Mouse (Mus musculus): ENCODE measurements around the gene 4921536K21Rik. TPM values are rescaled to one million over a fixed set of nuclear protein-coding genes. Genes with fewer than 3 reads are reported as not detected.
"Not testable (repeated sequence)": the region's sequence is repeated elsewhere in the genome, so short reads cannot be mapped to it uniquely, and the experiment has no call there.

The 4921536K21Rik gene
- total RNA-seq, 2 experiments from 2014 or later: not detected

GRCm38 (mm10) chr11:3912100-3912874 is 17.4 kb upstream of the 4921536K21Rik start:
- ATAC-seq (replicated peaks; ENCODE audit: poor library complexity, severe bottlenecking): no peak

DNA sequence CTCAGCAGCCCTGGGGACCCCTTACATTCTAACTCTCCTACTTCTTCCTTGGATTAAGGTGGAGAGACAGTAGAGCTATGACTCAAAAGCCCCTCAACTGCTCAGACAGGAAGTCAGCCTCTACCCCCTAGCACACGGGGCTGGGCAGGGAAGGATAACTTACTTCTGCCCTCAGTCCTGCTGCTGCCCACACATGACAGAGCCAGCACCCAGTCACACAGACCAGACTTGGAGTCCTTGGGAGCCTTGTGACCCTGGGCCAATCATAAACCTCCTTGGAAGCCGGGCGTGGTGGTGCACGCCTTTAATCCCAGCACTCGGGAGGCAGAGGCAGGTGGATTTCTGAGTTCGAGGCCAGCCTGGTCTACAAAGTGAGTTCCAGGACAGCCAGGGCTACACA is 16.5 kb upstream of the 4921536K21Rik start:
- ATAC-seq (replicated peaks; ENCODE audit: poor library complexity, severe bottlenecking): not testable (repeated sequence)

DNA sequence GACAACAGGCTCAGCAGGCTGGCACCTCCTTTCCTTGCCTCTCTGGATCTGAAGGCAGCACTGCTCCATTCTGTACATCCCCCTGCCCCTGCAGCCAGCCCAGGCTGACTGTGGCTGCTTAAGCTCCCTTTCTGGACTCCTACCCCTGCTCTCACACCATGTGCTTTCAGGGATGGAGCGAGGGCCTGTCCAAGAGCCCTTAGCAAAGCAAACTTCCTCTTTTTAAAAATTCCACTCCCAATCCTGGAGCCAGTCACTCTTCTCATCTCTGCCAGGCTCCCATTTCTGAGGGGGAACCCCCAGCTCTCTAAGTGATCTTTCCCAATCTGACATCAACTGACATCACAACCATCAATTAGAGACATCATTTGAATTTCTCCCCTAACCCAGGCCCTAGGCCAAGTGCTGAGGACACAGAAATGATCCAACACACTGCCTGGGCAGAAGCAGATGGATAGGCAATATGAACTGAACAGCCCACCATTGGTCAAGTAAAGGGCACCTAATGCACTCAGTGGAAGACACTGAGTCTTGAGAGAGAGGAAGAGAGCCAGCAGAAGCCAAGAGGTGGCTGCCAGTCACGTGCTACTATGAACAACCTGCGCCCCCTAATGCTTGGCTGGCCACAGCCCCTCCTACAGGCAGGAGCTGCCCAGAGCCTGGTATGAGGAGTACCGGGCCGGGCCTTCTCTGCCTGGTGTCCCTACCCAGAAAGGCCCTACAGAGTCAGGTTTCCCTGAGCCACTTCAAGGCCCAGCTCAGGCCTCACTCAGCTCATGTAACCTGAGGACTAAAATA is 15.8 kb upstream of the 4921536K21Rik start:
- 0 out of 2 replicates have a peak, but pooled peaks have one; percentile 7 for ATAC-seq (replicated peaks; ENCODE audit: poor library complexity, severe bottlenecking)

DNA sequence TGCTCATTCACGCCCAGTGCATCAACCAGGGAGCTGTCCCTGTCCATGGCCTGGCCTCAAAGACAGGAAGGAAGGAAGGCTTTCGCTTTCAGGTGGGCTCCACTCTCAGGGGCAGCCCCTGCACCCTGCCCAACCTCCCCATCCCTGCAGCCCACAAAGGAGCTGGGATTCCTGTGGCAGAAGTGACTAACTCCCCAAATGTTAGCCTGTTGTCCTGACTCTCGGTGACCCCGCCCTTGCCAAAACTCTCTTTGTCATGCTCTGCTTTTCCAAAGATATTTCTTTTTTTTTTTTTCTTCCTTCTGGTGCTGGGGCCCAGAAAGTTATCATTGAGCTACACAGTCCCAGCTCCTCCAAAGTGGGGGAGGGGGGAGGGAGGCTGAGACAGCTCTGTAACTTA is 14.3 kb upstream of the 4921536K21Rik start:
- ATAC-seq (replicated peaks; ENCODE audit: poor library complexity, severe bottlenecking): no peak

- ATAC-seq (replicated peaks; ENCODE audit: poor library complexity, severe bottlenecking): no peak
These were observed 10.5 kb upstream of the 4921536K21Rik start for GRCm38 (mm10) chr11:3905446-3905845.

DNA sequence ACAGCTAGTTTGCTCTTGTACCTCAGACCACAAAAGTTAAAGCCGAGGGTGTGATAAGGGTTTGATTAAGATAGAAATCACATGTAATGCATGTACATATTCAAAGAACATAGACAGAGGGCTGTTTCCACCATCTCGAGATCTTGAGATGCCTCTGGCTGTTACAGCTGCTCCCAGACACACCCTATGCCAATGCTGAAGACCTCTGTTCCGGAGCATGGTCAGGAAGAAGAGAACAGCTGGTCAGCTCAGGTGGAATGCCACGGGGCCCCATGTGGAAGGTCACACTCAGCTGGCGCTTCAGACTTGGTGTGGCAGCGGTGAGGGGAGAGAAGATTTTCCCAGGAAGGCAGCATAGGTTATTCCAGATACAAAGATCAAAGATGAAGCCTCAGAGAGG is 9.8 kb upstream of the 4921536K21Rik start:
- no peak for ATAC-seq (replicated peaks; ENCODE audit: poor library complexity, severe bottlenecking)

GRCm38 (mm10) chr11:3903046-3903445 is 8.1 kb upstream of the 4921536K21Rik start:
- ATAC-seq (replicated peaks; ENCODE audit: poor library complexity, severe bottlenecking): peak; percentile 66

DNA sequence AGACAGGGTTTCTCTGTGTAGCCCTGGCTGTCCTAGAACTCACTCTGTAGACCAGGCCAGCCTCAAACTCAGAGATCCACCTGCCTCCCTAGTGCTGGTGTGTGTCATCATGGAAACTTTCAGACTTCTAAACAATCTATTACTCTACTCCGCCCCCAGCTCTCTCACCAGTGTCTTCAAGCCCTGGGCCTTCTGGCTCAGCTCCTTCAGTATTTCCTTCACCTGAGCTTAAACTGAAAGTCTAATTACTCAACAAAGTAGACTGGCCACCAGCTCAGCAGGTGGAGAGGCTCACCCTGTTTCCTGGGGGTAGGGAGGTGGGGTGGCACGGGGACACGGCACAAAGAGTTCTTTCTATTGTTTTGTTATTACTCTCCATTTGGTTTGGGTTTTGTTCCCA is 7.6 kb upstream of the 4921536K21Rik start:
- ATAC-seq (replicated peaks; ENCODE audit: poor library complexity, severe bottlenecking): no peak

DNA sequence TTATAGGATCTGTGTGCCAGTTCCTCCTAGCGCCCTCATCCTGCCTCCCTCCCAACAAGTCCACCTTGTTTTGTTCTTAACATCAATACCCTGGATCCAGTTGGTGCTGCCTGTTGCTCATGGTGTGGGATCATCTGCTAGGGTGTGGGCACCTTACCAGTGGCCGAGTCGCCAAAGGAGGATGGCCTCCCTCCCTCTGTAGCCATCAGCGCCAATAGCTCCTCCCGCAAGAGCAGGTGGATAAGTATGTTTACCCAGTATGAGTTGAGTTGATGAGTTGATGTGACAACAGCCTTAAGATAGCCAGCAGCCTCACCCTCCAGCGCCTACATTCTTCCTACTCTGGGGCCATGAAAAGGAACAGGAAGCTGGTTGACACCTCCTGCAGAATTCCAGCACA is 5.4 kb upstream of the 4921536K21Rik start:
- no peak for ATAC-seq (replicated peaks; ENCODE audit: poor library complexity, severe bottlenecking)

DNA sequence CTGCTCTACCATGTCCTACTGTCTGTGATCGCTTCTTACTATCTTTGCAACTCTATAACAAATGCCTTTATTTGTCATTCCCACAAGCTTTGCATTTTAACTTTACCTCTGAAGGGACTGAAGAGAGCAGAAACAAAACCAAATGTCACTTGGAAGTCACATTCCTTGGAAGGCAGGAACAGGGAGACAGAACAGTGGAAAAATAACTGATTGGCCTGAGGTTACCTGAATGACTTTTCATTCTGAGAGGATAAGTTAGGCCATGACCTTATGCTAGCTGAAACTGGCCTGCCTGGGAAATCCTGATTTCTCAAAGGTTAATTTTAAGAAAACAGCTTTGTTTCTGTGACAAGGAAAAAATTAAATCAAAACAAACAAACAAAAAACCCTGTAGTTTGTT is 1.0 kb upstream of the 4921536K21Rik start:
- no peak for ATAC-seq (replicated peaks; ENCODE audit: poor library complexity, severe bottlenecking)

DNA sequence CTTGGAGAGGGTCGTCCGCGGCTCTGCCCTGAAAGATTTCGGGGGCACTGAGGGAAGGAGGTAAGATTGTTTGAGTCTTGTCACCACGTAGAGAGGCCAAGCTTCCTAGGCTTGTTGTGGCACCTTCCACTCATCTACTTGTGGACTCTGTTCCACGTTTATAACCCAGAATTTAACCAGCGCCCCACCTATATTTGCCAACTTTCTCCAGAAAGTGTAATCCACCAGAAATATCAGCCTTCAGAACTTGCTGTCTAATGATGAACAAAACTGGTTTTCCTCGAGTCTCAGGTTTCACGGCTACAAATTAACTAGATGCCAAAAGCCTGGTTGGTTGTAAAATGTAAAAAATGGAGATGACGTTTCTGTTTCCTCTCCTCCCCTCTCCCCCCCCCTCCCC is 560 bp upstream of the 4921536K21Rik start:
- no peak for ATAC-seq (replicated peaks; ENCODE audit: poor library complexity, severe bottlenecking)

DNA sequence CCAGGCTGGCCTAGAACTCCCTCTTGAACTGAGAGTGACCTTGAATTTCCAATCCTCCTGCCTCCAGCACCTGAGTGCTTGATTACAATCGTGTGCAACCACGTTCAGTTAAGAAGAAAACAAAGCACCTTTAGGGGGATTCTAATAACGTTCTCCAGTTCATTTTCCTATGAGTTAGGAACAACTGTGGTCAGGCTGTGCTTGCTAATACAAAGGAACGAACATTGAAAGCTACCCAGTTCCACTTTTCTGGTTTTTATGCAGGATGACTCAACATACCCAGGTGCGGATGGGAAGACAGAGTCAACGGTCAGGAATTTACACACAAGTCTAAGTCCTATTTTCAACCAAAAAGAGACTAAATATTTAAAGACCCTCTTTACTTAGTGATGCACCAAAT is 928 bp downstream of the 4921536K21Rik start:
- no peak for ATAC-seq (replicated peaks; ENCODE audit: poor library complexity, severe bottlenecking)

GRCm38 (mm10) chr11:3887331-3887730 is 7.6 kb downstream of the 4921536K21Rik start:
- ATAC-seq (replicated peaks; ENCODE audit: poor library complexity, severe bottlenecking): no peak

DNA sequence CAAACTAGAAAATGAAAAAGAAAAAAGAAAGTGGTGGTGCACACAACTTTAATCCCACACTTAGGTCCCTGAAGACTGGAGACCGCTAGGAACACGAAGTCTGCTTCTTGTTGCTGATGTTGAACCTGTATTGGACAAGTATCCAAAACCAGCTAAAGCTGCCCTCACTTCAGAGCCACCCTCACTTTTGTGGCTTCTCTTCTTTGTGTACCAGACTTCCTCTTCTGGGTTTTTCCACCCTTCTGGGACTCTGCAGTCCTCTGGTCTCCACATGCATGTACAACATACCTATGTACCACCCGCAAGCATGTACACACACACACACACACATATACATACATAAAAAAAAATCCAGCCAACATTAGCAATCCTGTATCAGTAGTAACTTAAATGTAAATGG is 11.2 kb downstream of the 4921536K21Rik start:
- peak; percentile 35; the same call in 1 of the 2 replicates for ATAC-seq (replicated peaks; ENCODE audit: poor library complexity, severe bottlenecking)

- peak; percentile 90 for ATAC-seq (replicated peaks; ENCODE audit: poor library complexity, severe bottlenecking)
These were observed 15.1 kb downstream of the 4921536K21Rik start for GRCm38 (mm10) chr11:3879836-3880235.

GRCm38 (mm10) chr11:3878660-3879059 is 16.2 kb downstream of the 4921536K21Rik start:
- ATAC-seq (replicated peaks; ENCODE audit: poor library complexity, severe bottlenecking): no peak

DNA sequence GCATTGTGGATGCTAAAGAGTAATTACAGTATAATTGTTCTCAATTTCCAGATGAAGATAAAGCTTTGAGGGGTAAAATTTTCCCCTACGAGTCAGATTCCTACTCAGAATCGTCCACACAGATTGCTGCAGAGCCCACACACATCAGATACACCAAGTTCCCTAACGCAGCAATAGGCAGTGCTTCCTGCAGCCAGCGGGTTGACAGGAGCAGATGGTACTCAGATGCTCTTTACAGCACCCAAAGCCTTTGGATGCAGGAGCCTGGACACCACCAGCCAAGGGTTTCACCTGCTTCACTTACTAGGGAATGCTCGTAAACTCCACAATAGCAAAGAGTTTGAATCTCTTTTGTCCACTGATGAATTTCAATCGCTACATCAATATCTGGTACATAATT is 18.5 kb downstream of the 4921536K21Rik start:
- ATAC-seq (replicated peaks; ENCODE audit: poor library complexity, severe bottlenecking): no peak

DNA sequence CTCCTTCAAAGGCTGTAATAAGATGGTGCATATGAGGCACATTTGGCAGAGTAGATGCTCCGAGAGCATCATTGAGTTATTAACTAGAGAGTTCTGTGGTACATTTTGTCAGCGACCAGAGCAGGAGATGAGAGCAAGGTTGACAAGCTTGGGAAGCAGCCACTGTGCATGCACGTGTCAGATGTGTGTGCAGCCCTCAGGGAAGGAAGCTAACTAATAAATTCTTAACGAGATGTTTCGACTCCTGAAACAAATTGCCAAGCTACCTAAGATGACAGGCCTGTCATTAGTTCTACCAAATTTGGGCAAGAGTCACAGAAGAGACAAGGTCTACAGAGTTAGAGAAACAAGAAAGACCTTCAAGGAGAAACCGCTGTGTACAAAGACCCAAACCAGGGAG is 30.6 kb downstream of the 4921536K21Rik start:
- ATAC-seq (replicated peaks; ENCODE audit: poor library complexity, severe bottlenecking): no peak

DNA sequence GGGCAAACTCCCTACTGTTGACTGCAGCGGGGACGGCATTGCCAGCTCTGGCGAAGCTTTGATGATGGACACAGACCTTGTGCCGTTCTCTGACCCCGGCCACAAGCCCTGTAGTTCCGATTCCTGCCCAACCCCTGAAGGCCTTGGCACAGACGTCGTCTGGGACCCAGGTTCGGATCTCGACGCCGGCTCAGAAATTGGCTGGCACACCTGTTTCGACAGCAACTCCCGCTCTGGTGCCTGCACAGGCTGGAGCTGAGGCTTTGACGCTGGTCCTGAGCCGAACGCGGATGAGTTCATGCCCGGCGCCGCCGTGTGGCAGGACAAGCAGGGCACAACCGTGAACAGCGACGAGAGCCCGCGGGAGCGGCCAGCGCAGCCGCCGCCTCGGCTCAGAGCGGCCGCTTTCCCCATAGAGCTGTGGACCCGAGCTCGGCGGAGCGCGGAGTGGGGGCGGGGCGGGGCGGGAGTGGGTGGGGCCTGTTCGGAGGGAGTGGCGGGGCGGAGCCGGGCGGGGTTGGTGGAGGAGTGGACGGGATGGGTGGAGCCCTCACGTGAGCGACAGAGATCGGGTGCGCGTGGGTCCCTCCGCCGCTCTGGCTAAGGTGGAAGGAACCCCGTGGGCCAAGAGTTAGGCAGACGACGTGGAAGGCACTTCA is 31.3 kb downstream of the 4921536K21Rik start, which contains the start of gene Osbp2:
TSS of gene Osbp2 (minus strand) at position 450 of the 659 bp plus-strand sequence.
- peak; percentile 97 for ATAC-seq (replicated peaks; ENCODE audit: poor library complexity, severe bottlenecking)

- no peak for ATAC-seq (replicated peaks; ENCODE audit: poor library complexity, severe bottlenecking)
These were observed 32.0 kb downstream of the 4921536K21Rik start for GRCm38 (mm10) chr11:3862661-3863453.

Measured in granulocyte monocyte progenitor cell, adult 5-6 weeks (primary cell).